Mouse (Mus musculus): ENCODE data around the gene Rinl.

Rinl gene

GRCm38 (mm10) chr7:28781261-28781663 lies 7.5 kb upstream of the Rinl start:
- DNase-seq, result no peak

DNA sequence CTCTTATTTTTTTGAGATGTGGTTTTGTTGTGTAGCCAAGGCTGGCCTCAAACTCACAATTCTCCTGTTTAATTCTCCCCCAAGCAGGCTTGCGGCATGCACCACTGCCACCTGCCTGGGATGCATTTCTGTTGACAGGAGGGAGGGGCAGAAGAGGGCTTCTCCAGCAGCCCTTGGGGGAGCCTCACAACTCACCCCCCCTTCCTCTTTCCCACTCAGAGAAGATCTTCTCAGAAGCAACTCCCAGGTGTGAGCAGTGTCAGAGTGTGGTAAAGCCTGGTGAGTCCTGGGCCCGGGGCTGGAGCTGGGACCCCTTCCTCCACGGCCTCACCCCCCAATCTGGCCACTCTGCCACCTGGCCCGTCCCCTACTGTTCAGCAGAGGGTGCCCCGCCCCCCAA lies 3.6 kb upstream of the Rinl start:
- DNase-seq, result no peak

GRCm38 (mm10) chr7:28787884-28788283 lies 885 bp upstream of the Rinl start:
- no peak for DNase-seq

- DNase-seq, result no peak
These were observed 466 bp downstream of the Rinl start for GRCm38 (mm10) chr7:28789235-28789634.

- no peak for DNase-seq
These were observed 1.5 kb downstream of the Rinl start for GRCm38 (mm10) chr7:28790066-28790806.

DNA sequence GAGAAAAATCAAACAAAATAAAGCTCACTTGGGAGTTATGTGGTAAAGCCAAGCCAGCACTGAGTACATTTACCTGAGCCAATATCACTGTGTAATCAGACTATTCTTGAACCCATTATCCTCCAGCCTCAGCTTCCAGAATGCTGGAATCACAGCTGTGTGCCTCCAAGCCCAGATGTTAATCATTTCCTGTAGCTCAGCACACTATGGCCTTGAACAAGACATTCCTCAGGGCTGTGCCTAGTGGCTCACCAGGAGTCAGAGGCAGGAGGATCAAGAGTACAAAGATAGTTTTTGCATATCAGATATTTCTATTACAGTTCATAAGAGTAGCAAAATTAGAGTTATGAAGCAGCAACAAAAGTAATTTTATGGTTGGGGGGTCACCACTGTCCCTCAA lies 2.9 kb downstream of the Rinl start:
- DNase-seq, result no peak

GRCm38 (mm10) chr7:28792391-28793185 lies 3.8 kb downstream of the Rinl start:
- DNase-seq, result no peak

DNA sequence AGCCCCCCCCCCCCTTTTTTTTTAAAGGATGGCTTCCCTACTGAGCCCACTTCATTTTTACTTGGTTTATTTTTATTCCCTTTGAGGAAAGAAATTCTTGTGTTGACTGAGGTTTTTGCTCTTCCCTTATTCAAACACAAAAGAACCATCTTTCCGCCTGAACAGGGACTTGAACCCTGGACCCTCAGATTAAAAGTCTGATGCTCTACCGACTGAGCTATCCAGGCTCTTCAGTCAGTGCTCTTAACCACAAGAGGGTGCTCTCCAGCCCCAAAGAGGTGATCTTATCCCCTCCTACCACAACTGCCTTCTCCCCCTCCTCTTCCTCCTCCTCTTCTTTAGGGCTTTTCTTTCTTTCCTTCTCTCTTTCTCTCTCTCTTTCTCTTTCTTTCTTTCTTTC lies 5.1 kb downstream of the Rinl start:
- DNase-seq, result no peak

GRCm38 (mm10) chr7:28794496-28794895 lies 5.7 kb downstream of the Rinl start:
- DNase-seq, result no peak

DNA sequence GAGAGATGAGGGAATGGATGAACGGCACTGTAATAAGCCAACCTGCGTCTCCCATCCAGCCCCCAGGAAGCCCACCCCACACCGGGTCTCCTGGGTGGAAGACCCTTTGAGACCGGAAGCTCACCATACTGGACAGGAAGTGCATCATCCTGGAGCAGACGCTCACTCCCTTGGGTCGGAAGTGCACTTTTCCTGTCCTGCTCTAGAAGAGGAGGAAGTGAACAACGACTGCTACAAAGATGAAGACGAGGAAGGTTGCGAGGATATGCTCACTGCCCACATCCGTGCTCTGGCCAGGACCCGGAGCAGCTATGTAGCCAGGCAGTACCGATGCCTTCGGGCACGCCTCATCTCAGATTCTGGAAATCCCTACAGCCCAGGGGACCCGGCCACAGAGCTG lies 7.1 kb downstream of the Rinl start:
- DNase-seq, result no peak

DNA sequence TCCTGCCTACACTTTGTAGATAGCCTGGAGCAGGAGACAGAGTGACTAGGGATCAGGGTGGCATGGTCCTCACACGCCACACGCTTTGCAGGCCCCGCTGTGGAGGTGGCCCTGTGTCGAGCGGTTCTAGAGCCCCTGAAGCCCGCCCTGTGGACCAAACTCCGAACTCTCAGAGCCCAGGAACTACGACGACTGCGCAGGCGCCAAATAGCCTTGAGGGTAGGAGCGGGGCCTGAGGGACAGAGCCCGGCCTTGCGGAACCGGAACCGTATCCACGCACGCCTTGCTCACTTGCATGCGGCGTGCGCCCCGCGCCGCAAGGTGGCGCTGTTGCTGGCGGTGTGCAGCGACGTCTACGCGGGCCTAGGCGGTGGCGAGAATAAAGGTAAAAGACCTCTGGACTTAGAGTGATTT lies 7.8 kb downstream of the Rinl start:
- peak; percentile 87 for DNase-seq

DNA sequence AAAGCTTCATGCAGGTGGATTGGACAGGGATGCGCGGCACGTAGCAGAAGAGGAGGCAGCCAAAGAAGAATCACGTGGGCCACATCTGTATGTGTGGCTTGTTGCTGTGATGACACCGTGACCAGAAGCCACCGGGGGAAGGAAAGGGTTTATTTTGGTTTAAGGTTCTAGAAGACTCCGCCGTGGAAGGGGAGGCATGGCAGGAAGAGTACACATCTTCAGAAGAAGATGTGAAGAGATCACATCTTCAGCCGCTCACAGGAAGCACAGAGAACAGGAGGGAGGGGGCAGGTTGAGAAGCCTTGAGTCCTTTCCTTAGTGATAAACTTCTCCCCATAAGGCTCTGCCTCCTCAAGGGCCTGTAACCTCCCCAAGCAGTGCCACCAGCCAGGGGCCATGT lies 11.2 kb downstream of the Rinl start:
- no peak for DNase-seq

- DNase-seq, result no peak
These were observed 12.7 kb downstream of the Rinl start for GRCm38 (mm10) chr7:28801451-28801850.

- DNase-seq, result no peak
These were observed 13.3 kb downstream of the Rinl start for GRCm38 (mm10) chr7:28801901-28802670.

- DNase-seq, result no peak
These were observed 14.2 kb downstream of the Rinl start for GRCm38 (mm10) chr7:28802846-28803588.

GRCm38 (mm10) chr7:28803756-28804155 lies 15.0 kb downstream of the Rinl start:
- no peak for DNase-seq

GRCm38 (mm10) chr7:28806869-28807268 lies 18.1 kb downstream of the Rinl start:
- DNase-seq, result peak; percentile 49

DNA sequence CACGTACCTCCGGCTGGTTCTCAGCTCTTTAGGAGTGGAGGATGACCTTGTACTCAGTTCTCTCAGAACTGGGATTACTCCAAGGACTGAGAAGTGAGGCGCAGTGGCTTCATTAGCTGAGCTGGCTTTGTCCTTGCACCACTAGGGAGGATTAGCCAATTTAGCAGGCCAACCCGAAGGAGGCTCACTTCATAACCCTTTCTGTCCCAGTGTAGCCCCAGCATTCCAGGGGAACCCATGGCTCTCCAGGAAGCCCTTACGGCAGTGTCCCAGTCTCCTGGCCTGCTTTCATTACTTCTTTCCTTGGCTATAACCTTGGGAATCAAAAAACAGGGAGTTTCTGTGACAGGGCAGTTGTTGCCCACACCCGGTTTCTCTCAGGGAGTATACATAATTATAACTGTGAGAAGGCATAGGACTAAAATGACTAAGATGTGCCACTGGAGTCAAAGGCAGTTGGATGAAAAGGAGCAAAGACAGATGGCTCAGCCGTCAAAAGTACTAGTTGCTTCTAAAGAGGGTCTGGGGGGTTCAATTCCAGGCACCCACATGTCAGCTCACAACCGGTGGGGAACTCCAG lies 19.0 kb downstream of the Rinl start:
- peak; percentile 65 for DNase-seq

- peak; percentile 66 for DNase-seq
These were observed 19.6 kb downstream of the Rinl start, which contains the start of gene Hnrnpl for GRCm38 (mm10) chr7:28808221-28808941. Hnrnpl (plus strand) TSS chr7:28808541.

GRCm38 (mm10) chr7:28808957-28809393 lies 20.2 kb downstream of the Rinl start:
- DNase-seq, result peak; percentile 96

DNA sequence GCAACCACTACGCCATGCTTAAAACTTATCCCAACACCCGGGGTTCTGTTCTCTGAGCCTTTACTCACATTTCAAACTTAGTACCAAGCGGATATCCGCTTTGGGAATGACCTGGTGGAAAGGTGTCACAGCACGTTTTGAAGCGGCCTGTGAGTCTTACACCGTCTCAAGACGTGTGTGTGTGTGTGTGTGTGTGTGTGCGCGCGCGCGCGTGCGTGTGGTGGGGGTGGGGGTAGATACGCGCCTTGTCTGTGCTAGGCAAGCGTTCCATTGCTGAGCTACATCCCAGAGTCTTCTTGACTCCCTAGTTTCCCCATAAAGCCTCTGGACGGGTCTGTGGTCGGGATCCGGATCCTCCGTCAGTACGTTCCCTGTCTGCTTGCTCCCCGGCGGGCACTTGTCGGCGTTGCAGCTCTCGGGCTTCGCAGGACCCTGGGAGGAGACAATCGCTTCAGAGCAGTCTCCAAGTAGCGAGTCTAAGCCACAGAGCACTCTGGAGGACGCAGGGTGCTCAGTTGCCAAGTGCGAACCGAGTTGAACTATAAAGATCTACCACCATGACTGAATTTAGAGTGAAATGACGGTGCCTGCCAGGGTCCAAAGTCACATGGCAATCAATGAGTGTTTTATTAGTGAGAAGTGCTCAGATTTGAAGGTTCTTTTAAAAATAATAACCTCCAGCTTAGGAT lies 20.8 kb downstream of the Rinl start:
- DNase-seq, result peak; percentile 82
